Mouse (Mus musculus): ENCODE results near the gene Llph.
A peak's percentile ranks its signal among the peaks of the same experiment; 100 is the strongest.

Gene Llph

GRCm38 (mm10) chr10:120219578-120220359 lies 7.1 kb upstream of the Llph start:
- DNase-seq: peak; percentile 41 to 51

- DNase-seq: no peak
These were observed 6.1 kb upstream of the Llph start for GRCm38 (mm10) chr10:120220776-120221175.

- peak; percentile 52 to 75 for DNase-seq
These were observed 4.8 kb downstream of the Llph start for GRCm38 (mm10) chr10:120231718-120232117.

GRCm38 (mm10) chr10:120233655-120234367 lies 6.9 kb downstream of the Llph start:
- peak; percentile 39 to 74 for DNase-seq

GRCm38 (mm10) chr10:120236855-120237254 lies 10.0 kb downstream of the Llph start:
- DNase-seq: no peak

- no peak for DNase-seq
These were observed 11.4 kb downstream of the Llph start for GRCm38 (mm10) chr10:120238241-120238640.

GRCm38 (mm10) chr10:120239476-120239875 lies 12.6 kb downstream of the Llph start:
- DNase-seq: no peak

- no peak for DNase-seq
These were observed 15.6 kb downstream of the Llph start for GRCm38 (mm10) chr10:120242421-120242820.

GRCm38 (mm10) chr10:120245681-120246080 lies 18.8 kb downstream of the Llph start:
- DNase-seq: no peak

GRCm38 (mm10) chr10:120246994-120247750 lies 20.3 kb downstream of the Llph start:
- peak; percentile 27 to 61 for DNase-seq

GRCm38 (mm10) chr10:120250911-120251683 lies 24.2 kb downstream of the Llph start:
- DNase-seq: no peak

- no peak for DNase-seq
These were observed 24.9 kb downstream of the Llph start for GRCm38 (mm10) chr10:120251791-120252190.

GRCm38 (mm10) chr10:120252800-120253199 lies 25.9 kb downstream of the Llph start:
- no peak for DNase-seq

GRCm38 (mm10) chr10:120257231-120257630 lies 30.4 kb downstream of the Llph start:
- DNase-seq: peak in 1 of 2 experiments; percentile 58

- DNase-seq: no peak
These were observed 40.9 kb downstream of the Llph start for GRCm38 (mm10) chr10:120267790-120268189.

GRCm38 (mm10) chr10:120269946-120270345 lies 43.1 kb downstream of the Llph start:
- DNase-seq: no peak

- DNase-seq: peak in 1 of 2 experiments; percentile 49
These were observed 43.9 kb downstream of the Llph start for GRCm38 (mm10) chr10:120270777-120271176.

- DNase-seq: no peak
These were observed 44.4 kb downstream of the Llph start for GRCm38 (mm10) chr10:120271318-120271717.

- no peak for DNase-seq
These were observed 45.0 kb downstream of the Llph start for GRCm38 (mm10) chr10:120271879-120272269.

GRCm38 (mm10) chr10:120272270-120272883 lies 45.5 kb downstream of the Llph start:
- DNase-seq: no peak

- DNase-seq: no peak
These were observed 46.5 kb downstream of the Llph start for GRCm38 (mm10) chr10:120273335-120273734.

GRCm38 (mm10) chr10:120279482-120280128 lies 52.7 kb downstream of the Llph start:
- no peak for DNase-seq
